Mouse (Mus musculus): Measurements from ENCODE around the gene Pyroxd2.

Pyroxd2 gene

DNA sequence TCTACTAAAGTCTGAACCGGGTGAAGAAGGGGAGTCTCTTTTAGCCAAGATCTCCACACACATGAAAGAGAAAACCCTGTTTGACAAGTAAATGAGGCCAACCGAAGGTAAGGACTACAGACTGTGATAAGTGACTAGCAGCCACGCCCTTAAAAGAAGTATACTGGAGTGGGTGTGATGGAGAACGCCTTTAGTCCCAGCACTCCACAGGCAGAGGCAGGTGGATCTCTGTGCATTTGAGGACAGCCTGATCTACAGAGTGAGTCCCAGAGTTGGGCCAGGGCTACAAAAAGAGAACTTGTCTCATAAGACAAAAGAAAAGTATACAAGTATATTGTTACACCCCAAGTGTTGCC is 6.7 kb downstream of the Pyroxd2 start:
- CTCF ChIA-PET: no interaction called here

DNA sequence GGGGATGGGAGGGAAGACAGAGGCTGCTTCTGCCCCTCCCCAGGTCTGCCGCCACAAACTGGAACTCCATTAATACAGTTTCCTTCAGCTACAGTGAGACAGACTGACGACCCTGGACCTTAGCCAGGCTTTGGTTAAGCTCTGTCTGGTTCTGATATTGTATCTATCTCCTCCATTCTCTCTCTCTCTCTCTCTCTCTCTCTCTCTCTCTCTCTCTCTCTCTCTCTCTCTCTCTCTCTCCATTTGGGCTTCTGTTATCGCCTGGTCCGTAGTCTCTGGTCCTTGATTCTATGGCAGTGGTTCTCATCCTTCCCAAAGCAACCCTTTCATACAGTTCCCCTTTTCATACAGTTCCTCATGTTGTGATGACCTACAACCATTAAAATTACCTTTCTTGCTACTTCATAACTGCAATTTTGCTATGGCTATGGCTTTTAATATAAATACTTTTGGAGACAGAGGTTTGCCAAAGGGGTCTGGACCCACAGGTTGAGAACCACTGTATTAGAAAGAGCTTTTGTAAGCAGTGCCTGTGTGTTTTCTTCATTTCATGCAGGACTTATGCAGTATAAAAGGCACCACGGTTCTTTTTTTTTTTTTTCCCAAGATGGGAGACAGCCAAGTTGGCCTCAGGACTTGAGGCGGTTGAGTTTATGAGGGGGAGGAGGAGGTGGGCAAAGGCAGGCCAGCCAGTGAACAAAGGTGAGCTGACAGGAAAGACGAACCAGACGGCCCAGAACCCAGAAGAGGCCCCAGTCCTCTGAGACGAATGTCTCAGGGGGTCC is 7.3 kb downstream of the Pyroxd2 start:
- CTCF ChIA-PET: no interaction called here

- CTCF ChIA-PET: no interaction called here
Observed at GRCm38 (mm10) chr19:42744162-42744586, 8.4 kb downstream of the Pyroxd2 start.

GRCm38 (mm10) chr19:42743261-42743660 is 9.3 kb downstream of the Pyroxd2 start:
- CTCF ChIA-PET: no interaction called here

- CTCF ChIA-PET: no interaction called here
Observed at GRCm38 (mm10) chr19:42741884-42742283, 10.7 kb downstream of the Pyroxd2 start.

DNA sequence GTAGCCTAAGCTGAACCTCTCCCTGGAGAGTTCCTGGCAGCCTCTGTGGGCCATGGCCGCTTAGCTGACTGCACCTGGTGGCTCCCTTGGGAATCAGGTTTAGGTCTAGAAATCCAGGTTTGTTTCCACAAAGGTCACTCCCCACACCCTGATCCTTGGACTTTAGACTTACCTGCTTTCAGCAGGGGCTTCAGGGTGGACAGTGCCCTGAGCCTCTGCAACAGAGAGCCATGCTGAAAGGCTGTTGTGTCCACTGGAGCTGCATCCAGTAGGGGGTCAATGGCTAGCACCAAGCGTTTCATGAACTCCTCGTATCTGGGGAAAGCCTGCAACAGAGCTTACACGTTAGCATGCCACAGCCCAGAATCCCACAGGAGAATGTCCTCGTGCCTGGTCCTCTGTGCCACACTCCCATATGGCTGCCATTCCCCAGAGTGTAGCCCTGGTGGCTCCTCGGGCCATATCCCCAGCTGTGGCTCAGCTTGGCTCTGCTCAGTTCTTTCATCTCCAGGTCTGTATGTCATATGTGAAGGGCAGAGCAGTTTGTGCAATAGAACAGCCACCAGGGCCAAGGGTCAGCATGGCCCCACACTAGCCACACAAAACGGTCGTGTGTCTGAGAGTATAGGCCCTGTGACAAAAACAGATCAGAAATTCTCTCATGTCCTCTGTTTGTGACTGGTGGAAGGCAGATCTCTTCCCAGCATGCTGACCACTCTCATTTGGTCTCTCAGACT is 12.2 kb downstream of the Pyroxd2 start:
- CTCF ChIA-PET: no interaction called here

DNA sequence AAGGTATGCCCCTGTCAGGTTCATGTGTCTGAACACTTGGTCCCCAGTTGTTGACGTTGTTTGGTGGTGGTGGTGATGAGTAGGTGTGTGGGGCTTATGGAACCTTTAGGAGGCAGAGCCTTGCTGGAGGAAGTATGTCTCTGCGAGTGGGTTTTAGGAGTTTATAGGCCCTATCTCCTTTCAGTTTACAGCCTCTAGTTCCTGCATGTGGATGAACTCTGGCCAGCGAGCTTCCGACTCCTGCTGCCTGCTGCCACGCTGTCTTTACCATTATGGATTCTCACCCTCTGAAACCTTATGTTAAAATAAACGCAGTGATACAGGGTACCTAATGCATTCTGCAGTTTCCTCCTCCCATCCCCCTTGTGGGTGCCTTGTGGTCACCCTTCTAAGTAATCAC is 12.8 kb downstream of the Pyroxd2 start:
- CTCF ChIA-PET: interaction anchor here (0.6 kb wide), 1 partner anchor 63 kb away, joined by 3 read pairs; no protein-coding TSS in a partner anchor

GRCm38 (mm10) chr19:42737753-42738152 is 14.8 kb downstream of the Pyroxd2 start:
- CTCF ChIA-PET: no interaction called here

- CTCF ChIA-PET: no interaction called here
Observed at GRCm38 (mm10) chr19:42734982-42735381, 17.6 kb downstream of the Pyroxd2 start.

GRCm38 (mm10) chr19:42727424-42727823 is 25.2 kb downstream of the Pyroxd2 start:
- CTCF ChIA-PET: no interaction called here

- CTCF ChIA-PET: no interaction called here
Observed at GRCm38 (mm10) chr19:42726766-42727165, 25.8 kb downstream of the Pyroxd2 start.

GRCm38 (mm10) chr19:42725973-42726350 is 26.6 kb downstream of the Pyroxd2 start:
- CTCF ChIA-PET: no interaction called here

- CTCF ChIA-PET: interaction anchor here (0.5 to 0.6 kb wide), 2 partner anchors 209 to 1990 kb away, joined by 3 to 5 read pairs; no protein-coding TSS in a partner anchor
Observed at GRCm38 (mm10) chr19:42725056-42725972, 27.3 kb downstream of the Pyroxd2 start.

- CTCF ChIA-PET: no interaction called here
Observed at GRCm38 (mm10) chr19:42723302-42723701, 29.3 kb downstream of the Pyroxd2 start.

- CTCF ChIA-PET: no interaction called here
Observed at GRCm38 (mm10) chr19:42722500-42722899, 30.1 kb downstream of the Pyroxd2 start.

GRCm38 (mm10) chr19:42718101-42718500 is 34.5 kb downstream of the Pyroxd2 start:
- CTCF ChIA-PET: interaction anchor here (0.6 kb wide), 1 partner anchor 60 kb away, joined by 3 read pairs; no protein-coding TSS in a partner anchor

DNA sequence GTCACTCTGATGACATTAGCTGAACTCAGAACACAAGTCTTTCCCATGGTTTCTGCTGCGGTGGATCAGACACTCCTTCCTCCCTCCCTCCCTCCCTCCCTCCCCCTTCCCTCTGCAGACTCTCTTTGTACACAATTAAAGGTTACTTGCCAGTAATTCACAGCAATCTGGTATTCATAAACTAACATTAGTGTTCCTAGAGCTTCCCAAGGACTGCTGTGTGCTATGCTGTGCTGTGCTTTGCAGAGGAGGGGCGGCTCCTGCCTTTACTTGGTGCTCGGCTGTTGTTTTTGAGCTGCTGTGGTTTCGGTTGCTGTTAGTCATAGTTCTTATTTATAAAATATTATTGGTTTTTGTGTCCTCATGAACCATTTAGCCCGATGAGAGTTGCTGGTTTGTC is 34.9 kb downstream of the Pyroxd2 start:
- CTCF ChIA-PET: no interaction called here

GRCm38 (mm10) chr19:42716507-42716906 is 36.1 kb downstream of the Pyroxd2 start:
- CTCF ChIA-PET: no interaction called here

GRCm38 (mm10) chr19:42713770-42714169 is 38.8 kb downstream of the Pyroxd2 start:
- CTCF ChIA-PET: no interaction called here

- CTCF ChIA-PET: no interaction called here
Observed at GRCm38 (mm10) chr19:42699426-42699825, 53.1 kb downstream of the Pyroxd2 start.

- CTCF ChIA-PET: no interaction called here
Observed at GRCm38 (mm10) chr19:42698576-42698975, 54.0 kb downstream of the Pyroxd2 start.

GRCm38 (mm10) chr19:42697336-42697735 is 55.2 kb downstream of the Pyroxd2 start:
- CTCF ChIA-PET: no interaction called here

All from spleen, embryonic (tissue).